Mouse (Mus musculus): ENCODE measurements around the gene Gm9903. TPM values are rescaled to one million over a fixed set of nuclear protein-coding genes. Genes with fewer than 3 reads are reported as not detected.

The Gm9903 gene
- total and polyA plus RNA-seq, 3 experiments = 1.0 to 2.5 (median 1.1) TPM

DNA sequence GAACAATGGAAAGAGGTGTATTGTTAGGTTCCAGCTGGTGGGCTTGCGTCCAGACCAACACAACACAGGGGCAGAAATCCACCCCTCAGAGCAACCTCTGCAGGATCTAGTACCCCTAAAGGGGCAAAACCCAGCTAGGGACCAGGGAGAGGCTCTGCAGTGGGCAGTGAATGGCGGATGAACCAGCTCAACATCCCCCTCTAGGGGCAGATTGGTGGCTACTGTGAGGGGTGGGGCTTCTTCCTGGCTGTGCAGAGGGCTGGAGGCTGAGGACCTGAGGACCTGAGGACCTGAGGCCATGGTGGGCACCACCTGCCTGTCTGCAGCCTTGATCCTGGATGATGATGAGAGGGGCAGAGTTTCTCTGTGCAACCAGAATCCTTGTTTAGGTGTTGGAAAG, 36.1 kb upstream of the Gm9903 start:
- no peaks in the 10 kb centered on the region for H3K27me3 ChIP-seq (ENCODE audit: control insufficient read depth, insufficient read depth, low read length)
- H3K27ac ChIP-seq = no peak overlapping the region
- H3K79me2 ChIP-seq (replicated peaks; ENCODE audit: control insufficient read depth, insufficient read depth, low read length) = no peaks in the 10 kb centered on the region
- intact Hi-C loops (cut with DNase I) = no loop called here
- H3K4me1 ChIP-seq (ENCODE audit: control insufficient read depth, insufficient read depth, low read length) = no peaks in the 10 kb centered on the region
- DNase-seq = no peak
- no peaks in the 10 kb centered on the region for H3K36me3 ChIP-seq (ENCODE audit: control insufficient read depth, insufficient read depth, low read length)
- 61% methylated on average over 2 of the region's 2 CpGs for WGBS
- H3K9ac ChIP-seq (ENCODE audit: low read depth, low read length) = no peak overlapping the region
- TF ChIP-seq CTCF (IDR thresholded peaks at IDR 0.05) (peak; percentile 25), POLR2A (IDR thresholded peaks at IDR 0.05; ENCODE audit: insufficient read depth, low read depth, low read length) (no peak)
- no peak overlapping the region for H3K4me3 ChIP-seq

DNA sequence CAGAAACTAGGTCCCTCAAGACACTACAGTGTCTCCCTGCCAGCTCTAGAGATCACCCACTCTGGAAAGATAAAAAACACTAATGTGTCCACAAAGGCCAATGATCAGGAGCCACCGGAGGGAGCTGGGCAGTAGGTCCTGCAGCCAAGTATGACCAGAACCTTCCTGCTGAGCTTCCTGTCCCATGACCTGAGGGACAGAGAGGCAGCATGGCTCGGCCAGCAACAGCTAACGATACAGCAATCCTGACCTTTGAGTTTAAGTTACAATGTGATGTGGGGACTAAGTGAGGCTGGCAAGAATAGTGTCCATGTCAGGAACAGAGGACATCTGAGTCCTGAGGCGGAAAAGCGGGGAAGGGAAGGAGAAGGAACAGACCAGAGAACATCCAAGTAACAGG, 24.4 kb upstream of the Gm9903 start:
- Histone ChIP-seq H3K9ac (ENCODE audit: low read depth, low read length) (no peak overlapping the region), H3K36me3 (ENCODE audit: control insufficient read depth, insufficient read depth, low read length) (no peaks in the 10 kb centered on the region), H3K79me2 (replicated peaks; ENCODE audit: control insufficient read depth, insufficient read depth, low read length) (no peaks in the 10 kb centered on the region; the same call in 1 of the 2 replicates), H3K27me3 (ENCODE audit: control insufficient read depth, insufficient read depth, low read length) (no peaks in the 10 kb centered on the region), H3K4me1 (ENCODE audit: control insufficient read depth, insufficient read depth, low read length) (peaks cover 4% of the 10 kb centered on the region), H3K4me3 (no peak overlapping the region), H3K27ac (no peak overlapping the region)
- WGBS = 55% methylated on average over 5 of the region's 5 CpGs
- intact Hi-C loops (cut with DNase I) = no loop called here
- TF ChIP-seq CTCF (IDR thresholded peaks at IDR 0.05) = no peak
- no peak for TF ChIP-seq EP300 (IDR thresholded peaks at IDR 0.05; ENCODE audit: insufficient read depth, low read depth, low read length)
- no peak for TF ChIP-seq POLR2A (IDR thresholded peaks at IDR 0.05; ENCODE audit: insufficient read depth, low read depth, low read length)
- no peak for DNase-seq

DNA sequence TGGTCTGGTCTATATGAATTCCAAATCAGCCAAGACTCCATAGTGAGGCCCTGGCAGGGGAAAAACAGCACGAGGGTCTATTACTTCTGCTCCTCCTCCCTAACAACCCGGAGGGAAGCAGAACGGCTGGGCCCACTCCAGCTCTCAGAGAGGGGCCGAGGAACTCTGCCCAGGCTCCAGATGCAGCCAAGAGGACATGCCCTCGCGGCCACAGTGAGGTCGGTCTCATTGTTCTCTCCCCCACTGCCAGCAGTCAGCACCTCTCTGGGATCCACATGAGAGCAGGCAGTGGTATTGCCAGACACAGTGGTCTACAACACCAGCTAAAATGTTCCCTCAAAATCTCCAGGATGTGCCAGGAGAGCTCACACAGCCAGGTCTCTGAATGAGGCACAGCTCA, 23.1 kb upstream of the Gm9903 start:
- Histone ChIP-seq H3K27me3 (ENCODE audit: control insufficient read depth, insufficient read depth, low read length) (no peaks in the 10 kb centered on the region), H3K4me1 (ENCODE audit: control insufficient read depth, insufficient read depth, low read length) (peaks cover 4% of the 10 kb centered on the region), H3K36me3 (ENCODE audit: control insufficient read depth, insufficient read depth, low read length) (no peaks in the 10 kb centered on the region), H3K9ac (ENCODE audit: low read depth, low read length) (no peak overlapping the region), H3K27ac (no peak overlapping the region), H3K4me3 (no peak overlapping the region), H3K79me2 (replicated peaks; ENCODE audit: control insufficient read depth, insufficient read depth, low read length) (no peaks in the 10 kb centered on the region; the same call in 1 of the 2 replicates)
- TF ChIP-seq EP300 (IDR thresholded peaks at IDR 0.05; ENCODE audit: insufficient read depth, low read depth, low read length) (no peak), POLR2A (IDR thresholded peaks at IDR 0.05; ENCODE audit: insufficient read depth, low read depth, low read length) (no peak), CTCF (IDR thresholded peaks at IDR 0.05) (no peak)
- 45% methylated on average over 7 of the region's 7 CpGs for WGBS
- no peak for DNase-seq
- intact Hi-C loops (cut with DNase I) = no loop called here

DNA sequence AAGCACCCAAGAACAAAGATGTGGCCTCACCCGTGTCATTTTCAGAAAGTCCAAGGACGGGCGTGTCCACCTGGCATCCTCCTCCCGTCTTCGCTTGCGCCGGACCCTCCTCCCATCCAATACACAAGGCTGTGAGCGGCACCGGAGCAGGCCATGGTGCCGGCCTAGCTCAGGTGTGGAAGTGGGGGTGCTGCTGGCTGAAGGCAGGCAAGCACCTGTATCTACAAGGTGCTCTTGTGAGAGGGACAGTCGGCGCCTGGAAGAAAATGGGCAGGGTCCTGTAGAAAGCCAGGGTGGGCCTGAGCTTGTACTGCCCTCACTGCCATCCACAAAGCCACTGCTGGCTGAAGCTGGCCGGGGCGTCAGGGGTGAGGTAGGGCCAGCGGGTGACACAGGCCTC, 22.3 kb upstream of the Gm9903 start:
- no peak overlapping the region for H3K27ac ChIP-seq
- 96% methylated on average over 15 of the region's 15 CpGs for WGBS
- H3K79me2 ChIP-seq (replicated peaks; ENCODE audit: control insufficient read depth, insufficient read depth, low read length) = no peaks in the 10 kb centered on the region; the same call in 1 of the 2 replicates
- H3K4me1 ChIP-seq (ENCODE audit: control insufficient read depth, insufficient read depth, low read length) = peaks cover 4% of the 10 kb centered on the region
- H3K36me3 ChIP-seq (ENCODE audit: control insufficient read depth, insufficient read depth, low read length) = no peaks in the 10 kb centered on the region
- H3K9ac ChIP-seq (ENCODE audit: low read depth, low read length) = no peak overlapping the region
- no peak for DNase-seq
- intact Hi-C loops (cut with DNase I) = no loop called here
- no peaks in the 10 kb centered on the region for H3K27me3 ChIP-seq (ENCODE audit: control insufficient read depth, insufficient read depth, low read length)
- no peak overlapping the region for H3K4me3 ChIP-seq
- TF ChIP-seq CTCF (IDR thresholded peaks at IDR 0.05) (no peak), POLR2A (IDR thresholded peaks at IDR 0.05; ENCODE audit: insufficient read depth, low read depth, low read length) (no peak), EP300 (IDR thresholded peaks at IDR 0.05; ENCODE audit: insufficient read depth, low read depth, low read length) (no peak)

DNA sequence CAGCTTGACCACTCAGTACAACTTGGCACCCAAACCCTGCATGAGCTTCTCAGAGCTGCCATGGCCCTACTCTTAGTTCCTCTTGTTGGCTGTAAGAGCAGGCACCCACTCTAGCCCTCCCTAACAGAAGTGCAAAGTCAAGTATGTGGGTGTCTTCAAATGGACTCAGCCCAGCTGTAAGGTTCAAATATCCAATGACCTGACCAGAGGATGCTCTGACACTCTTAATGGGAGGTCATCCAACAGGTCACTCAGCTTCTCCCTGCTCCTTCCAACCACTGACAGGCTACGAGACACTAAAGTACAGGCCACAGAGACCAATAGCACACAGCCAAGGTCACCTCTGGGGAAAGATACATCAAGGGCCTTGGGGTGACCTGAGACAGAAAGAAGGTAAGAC, 20.5 kb upstream of the Gm9903 start:
- no peak overlapping the region for H3K9ac ChIP-seq (ENCODE audit: low read depth, low read length)
- TF ChIP-seq POLR2A (IDR thresholded peaks at IDR 0.05; ENCODE audit: insufficient read depth, low read depth, low read length) (no peak), EP300 (IDR thresholded peaks at IDR 0.05; ENCODE audit: insufficient read depth, low read depth, low read length) (no peak), CTCF (IDR thresholded peaks at IDR 0.05) (no peak)
- no peak overlapping the region for H3K27ac ChIP-seq
- intact Hi-C loops (cut with DNase I) = no loop called here
- H3K79me2 ChIP-seq (replicated peaks; ENCODE audit: control insufficient read depth, insufficient read depth, low read length) = no peaks in the 10 kb centered on the region; the same call in 1 of the 2 replicates
- no peak for DNase-seq
- WGBS = 82% methylated on average over 1 of the region's 1 CpGs
- H3K4me3 ChIP-seq = no peak overlapping the region
- peaks cover 4% of the 10 kb centered on the region for H3K4me1 ChIP-seq (ENCODE audit: control insufficient read depth, insufficient read depth, low read length)
- no peaks in the 10 kb centered on the region for H3K27me3 ChIP-seq (ENCODE audit: control insufficient read depth, insufficient read depth, low read length)
- no peaks in the 10 kb centered on the region for H3K36me3 ChIP-seq (ENCODE audit: control insufficient read depth, insufficient read depth, low read length)

DNA sequence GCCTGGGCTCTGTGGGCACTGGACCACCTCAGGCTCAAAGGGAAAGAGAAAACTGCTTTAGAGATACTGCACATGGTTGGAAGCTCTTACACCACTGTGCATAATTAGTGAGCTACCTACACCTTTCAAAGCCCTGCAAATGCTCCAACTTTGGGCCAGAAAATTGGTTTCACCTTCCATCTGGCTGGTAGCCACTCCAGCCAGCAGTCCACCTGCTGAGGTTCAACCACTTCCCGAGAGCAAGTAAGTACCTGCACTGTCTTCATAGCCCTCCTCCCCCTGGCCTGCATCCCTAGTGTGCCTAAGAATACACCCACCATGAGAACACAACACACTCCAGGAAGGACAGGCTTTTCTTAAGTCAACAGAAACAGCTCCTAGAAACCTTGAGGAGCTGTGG, 17.9 kb upstream of the Gm9903 start:
- H3K27ac ChIP-seq = no peak overlapping the region
- TF ChIP-seq CTCF (IDR thresholded peaks at IDR 0.05) = no peak
- no peak for TF ChIP-seq EP300 (IDR thresholded peaks at IDR 0.05; ENCODE audit: insufficient read depth, low read depth, low read length)
- TF ChIP-seq POLR2A (IDR thresholded peaks at IDR 0.05; ENCODE audit: insufficient read depth, low read depth, low read length) = no peak
- H3K9ac ChIP-seq (ENCODE audit: low read depth, low read length) = no peak overlapping the region
- H3K36me3 ChIP-seq (ENCODE audit: control insufficient read depth, insufficient read depth, low read length) = no peaks in the 10 kb centered on the region
- no peaks in the 10 kb centered on the region; the same call in 1 of the 2 replicates for H3K79me2 ChIP-seq (replicated peaks; ENCODE audit: control insufficient read depth, insufficient read depth, low read length)
- DNase-seq = no peak
- no peaks in the 10 kb centered on the region for H3K27me3 ChIP-seq (ENCODE audit: control insufficient read depth, insufficient read depth, low read length)
- WGBS = 93% methylated on average over 1 of the region's 1 CpGs
- H3K4me3 ChIP-seq = no peak overlapping the region
- peaks cover 1% of the 10 kb centered on the region; the same call in 1 of the 2 replicates for H3K4me1 ChIP-seq (ENCODE audit: control insufficient read depth, insufficient read depth, low read length)
- intact Hi-C loops (cut with DNase I) = no loop called here

Data from heart, adult 2 months (tissue).